Mouse (Mus musculus): ENCODE results near the gene Cenpm.

The Cenpm gene

GRCm38 (mm10) chr15:82207105-82207459 is 37.5 kb downstream of the Cenpm start:
- in situ Hi-C loops (cut with MboI; ENCODE audit: low pct_unique_long_range_greater_than_20kb in 1 of 2, low sequenced_read_pairs in 2 of 2, unreplicated experiment in 1 of 2), result no loop called here

GRCm38 (mm10) chr15:82206365-82207104 is 38.0 kb downstream of the Cenpm start:
- in situ Hi-C loops (cut with MboI; ENCODE audit: low pct_unique_long_range_greater_than_20kb in 1 of 2, low sequenced_read_pairs in 2 of 2, unreplicated experiment in 1 of 2), result no loop called here

GRCm38 (mm10) chr15:82204680-82205371 is 39.7 kb downstream of the Cenpm start:
- in situ Hi-C loops (cut with MboI; ENCODE audit: low pct_unique_long_range_greater_than_20kb in 1 of 2, low sequenced_read_pairs in 2 of 2, unreplicated experiment in 1 of 2), result no loop called here

GRCm38 (mm10) chr15:82203611-82204351 is 40.8 kb downstream of the Cenpm start:
- in situ Hi-C loops (cut with MboI; ENCODE audit: low pct_unique_long_range_greater_than_20kb in 1 of 2, low sequenced_read_pairs in 2 of 2, unreplicated experiment in 1 of 2), result no loop called here

- in situ Hi-C loops (cut with MboI; ENCODE audit: low pct_unique_long_range_greater_than_20kb in 1 of 2, low sequenced_read_pairs in 2 of 2, unreplicated experiment in 1 of 2), result no loop called here
Measured at GRCm38 (mm10) chr15:82203090-82203489, 41.5 kb downstream of the Cenpm start.

GRCm38 (mm10) chr15:82202086-82202485 is 42.5 kb downstream of the Cenpm start:
- in situ Hi-C loops (cut with MboI; ENCODE audit: low pct_unique_long_range_greater_than_20kb in 1 of 2, low sequenced_read_pairs in 2 of 2, unreplicated experiment in 1 of 2), result no loop called here

GRCm38 (mm10) chr15:82199546-82199945 is 45.0 kb downstream of the Cenpm start:
- in situ Hi-C loops (cut with MboI; ENCODE audit: low pct_unique_long_range_greater_than_20kb in 1 of 2, low sequenced_read_pairs in 2 of 2, unreplicated experiment in 1 of 2), result no loop called here

GRCm38 (mm10) chr15:82198342-82198741 is 46.2 kb downstream of the Cenpm start:
- in situ Hi-C loops (cut with MboI; ENCODE audit: low pct_unique_long_range_greater_than_20kb in 1 of 2, low sequenced_read_pairs in 2 of 2, unreplicated experiment in 1 of 2), result no loop called here

- in situ Hi-C loops (cut with MboI; ENCODE audit: low pct_unique_long_range_greater_than_20kb in 1 of 2, low sequenced_read_pairs in 2 of 2, unreplicated experiment in 1 of 2), result no loop called here
Measured at GRCm38 (mm10) chr15:82197937-82198336, 46.6 kb downstream of the Cenpm start.

- in situ Hi-C loops (cut with MboI; ENCODE audit: low pct_unique_long_range_greater_than_20kb in 1 of 2, low sequenced_read_pairs in 2 of 2, unreplicated experiment in 1 of 2), result no loop called here
Measured at GRCm38 (mm10) chr15:82197246-82197750, 47.2 kb downstream of the Cenpm start.

GRCm38 (mm10) chr15:82196300-82196699 is 48.2 kb downstream of the Cenpm start:
- in situ Hi-C loops (cut with MboI; ENCODE audit: low pct_unique_long_range_greater_than_20kb in 1 of 2, low sequenced_read_pairs in 2 of 2, unreplicated experiment in 1 of 2), result no loop called here

GRCm38 (mm10) chr15:82192617-82193016 is 51.9 kb downstream of the Cenpm start:
- in situ Hi-C loops (cut with MboI; ENCODE audit: low pct_unique_long_range_greater_than_20kb in 1 of 2, low sequenced_read_pairs in 2 of 2, unreplicated experiment in 1 of 2), result no loop called here

- in situ Hi-C loops (cut with MboI; ENCODE audit: low pct_unique_long_range_greater_than_20kb in 1 of 2, low sequenced_read_pairs in 2 of 2, unreplicated experiment in 1 of 2), result no loop called here
Measured at GRCm38 (mm10) chr15:82188481-82189240, 55.9 kb downstream of the Cenpm start.

- in situ Hi-C loops (cut with MboI; ENCODE audit: low pct_unique_long_range_greater_than_20kb in 1 of 2, low sequenced_read_pairs in 2 of 2, unreplicated experiment in 1 of 2), result no loop called here
Measured at GRCm38 (mm10) chr15:82187924-82188323, 56.6 kb downstream of the Cenpm start.

- in situ Hi-C loops (cut with MboI; ENCODE audit: low pct_unique_long_range_greater_than_20kb in 1 of 2, low sequenced_read_pairs in 2 of 2, unreplicated experiment in 1 of 2), result no loop called here
Measured at GRCm38 (mm10) chr15:82187401-82187800, 57.1 kb downstream of the Cenpm start.

- in situ Hi-C loops (cut with MboI; ENCODE audit: low pct_unique_long_range_greater_than_20kb in 1 of 2, low sequenced_read_pairs in 2 of 2, unreplicated experiment in 1 of 2), result no loop called here
Measured at GRCm38 (mm10) chr15:82186931-82187330, 57.6 kb downstream of the Cenpm start.

GRCm38 (mm10) chr15:82186131-82186530 is 58.4 kb downstream of the Cenpm start:
- in situ Hi-C loops (cut with MboI; ENCODE audit: low pct_unique_long_range_greater_than_20kb in 1 of 2, low sequenced_read_pairs in 2 of 2, unreplicated experiment in 1 of 2), result no loop called here

GRCm38 (mm10) chr15:82185062-82185783 is 59.3 kb downstream of the Cenpm start:
- in situ Hi-C loops (cut with MboI; ENCODE audit: low pct_unique_long_range_greater_than_20kb in 1 of 2, low sequenced_read_pairs in 2 of 2, unreplicated experiment in 1 of 2), result no loop called here
